Mouse (Mus musculus) E14TG2a.4 (cell line): Measurements from ENCODE around the gene Gm8247.
"Not testable (repeated sequence)": the region's sequence is repeated elsewhere in the genome, so short reads cannot be mapped to it uniquely, and the experiment has no call there.

ENCODE experiments used
- CTCF ChIP-seq: conservative IDR thresholded peaks from 2 replicates; pipeline ENCODE4 v1.5.1; 2014; ENCODE audit warnings: low read length
- NANOG ChIP-seq: IDR thresholded peaks from 2 replicates; pipeline ENCODE4 v1.6.1; 2014; ENCODE audit warnings: borderline replicate concordance, low read length, mixed read lengths
- POU5F1 ChIP-seq: IDR thresholded peaks from 2 replicates; pipeline ENCODE4 v1.6.1; 2014; ENCODE audit warnings: low read length, borderline replicate concordance

DNA sequence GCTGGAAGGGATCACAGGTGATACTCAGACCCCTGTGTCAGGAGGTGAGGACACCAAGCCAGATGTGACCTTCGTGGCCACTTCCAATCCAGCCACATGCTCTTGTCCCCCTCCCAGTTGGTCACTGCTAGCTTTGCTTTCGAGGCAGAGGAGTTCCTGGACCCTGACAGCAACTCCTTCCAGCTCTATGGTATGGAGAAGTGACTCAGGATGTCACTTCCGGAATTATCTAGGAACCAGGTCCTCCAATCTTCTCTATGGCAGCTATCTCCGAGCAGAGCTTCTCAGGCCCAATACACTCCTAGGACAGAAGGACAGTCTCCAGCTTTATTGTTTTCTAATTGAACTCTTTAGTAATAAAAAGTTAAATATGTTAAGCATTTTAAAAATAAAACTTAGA lies 44.8 kb downstream of the Gm8247 start, which contains the start of gene Gm5624:
- TF ChIP-seq CTCF, NANOG, POU5F1: not testable (repeated sequence)
